Mouse (Mus musculus) stomach, postnatal 0 days (tissue): ENCODE results near the gene Raf1.

Experiments used
- CTCF ChIP-seq: IDR thresholded peaks from 2 replicates; pipeline ENCODE4 v1.5.1; 2016; ENCODE audit warnings: antibody characterized with exemption, low read depth, mild to moderate bottlenecking, moderate library complexity
- EP300 ChIP-seq: optimal IDR thresholded peaks from 2 replicates; pipeline ENCODE3; 2016; ENCODE audit warnings: antibody characterized with exemption

DNA sequence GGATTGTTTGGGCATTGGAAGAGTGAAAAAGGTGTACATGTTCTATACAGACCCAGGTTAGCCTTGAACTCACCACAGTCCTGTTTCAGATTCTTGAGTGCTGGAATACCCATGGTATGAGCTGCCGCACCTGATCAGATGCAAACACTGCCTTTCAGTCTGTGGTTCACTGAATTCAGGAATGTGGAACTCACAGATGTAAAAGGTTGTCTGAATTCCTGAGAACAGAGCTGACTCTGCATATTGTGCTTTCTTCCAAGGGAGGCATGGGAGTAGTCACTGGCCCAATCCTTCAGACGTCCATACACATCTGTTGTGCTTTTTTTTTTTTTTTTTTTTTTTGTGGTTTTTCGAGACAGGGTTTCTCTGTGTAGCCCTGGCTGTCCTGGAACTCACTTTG, 34.8 kb upstream of the Raf1 start:
- TF ChIP-seq CTCF (no peak), EP300 (no peak)
